Mouse (Mus musculus) ES-Bruce4 (cell line): ENCODE results near the gene Col4a2. TPM values are rescaled to one million over a fixed set of nuclear protein-coding genes. Genes with fewer than 3 reads are reported as not detected.

Source experiments
- H3K27ac ChIP-seq: 2 replicates; pipeline ENCODE4 v1.5.1; 2012; ENCODE audit warnings: low read length, inconsistent platforms; ENCODE audit not compliant: insufficient read depth
- H3K27me3 ChIP-seq: 2 replicates; pipeline ENCODE4 v1.6.1; 2012; ENCODE audit warnings: mild to moderate bottlenecking, low read length, inconsistent platforms; ENCODE audit not compliant: control insufficient read depth, poor library complexity, insufficient read depth, severe bottlenecking
- H3K36me3 ChIP-seq: 2 replicates; pipeline ENCODE4 v1.6.1; 2012; ENCODE audit warnings: inconsistent platforms, mild to moderate bottlenecking, low read length, moderate library complexity; ENCODE audit not compliant: control insufficient read depth, poor library complexity, insufficient read depth, severe bottlenecking
- H3K4me1 ChIP-seq: one replicate; pipeline ENCODE4 v1.8.1; 2011; ENCODE audit warnings: low read length; ENCODE audit not compliant: control insufficient read depth, insufficient read depth
- H3K4me3 ChIP-seq: 2 replicates; pipeline ENCODE4 v1.5.1; 2011; ENCODE audit warnings: low read depth, mild to moderate bottlenecking, low read length
- H3K9ac ChIP-seq: 2 replicates; pipeline ENCODE4 v1.6.1; 2012; ENCODE audit warnings: low read depth, mild to moderate bottlenecking, inconsistent platforms; ENCODE audit not compliant: poor library complexity, severe bottlenecking
- H3K9me3 ChIP-seq: replicated peaks from 2 replicates; pipeline ENCODE4 v1.6.1; 2012; ENCODE audit warnings: mild to moderate bottlenecking, low read length, inconsistent platforms; ENCODE audit not compliant: control insufficient read depth, poor library complexity, insufficient read depth, severe bottlenecking
- CTCF ChIP-seq: IDR thresholded peaks from one replicate; pipeline ENCODE4 v1.8.1; 2011; ENCODE audit warnings: low read depth, low read length
- EP300 ChIP-seq: IDR thresholded peaks from 2 replicates; pipeline ENCODE4 v1.6.1; 2011; ENCODE audit warnings: low read depth, low read length; ENCODE audit not compliant: insufficient read depth
- POLR2A ChIP-seq: IDR thresholded peaks from one replicate; pipeline ENCODE4 v1.8.1; 2011; ENCODE audit warnings: low read length; ENCODE audit not compliant: insufficient read depth
- polyA plus RNA-seq: library from polyadenylated mRNA; stranded (reverse); fragments of >200 nt; gene quantifications from 2 replicates; pipeline ENCODE4 v1.2.4, GENCODE M21; 2011; ENCODE audit warnings: low read depth; ENCODE audit not compliant: missing spikeins, insufficient read depth, insufficient read length

Col4a2 gene
- polyA plus RNA-seq, 1 experiment, result 30.3 TPM

GRCm38 (mm10) chr8:11344459-11344858 lies 31.9 kb downstream of the Col4a2 start:
- Histone ChIP-seq H3K36me3 (no peaks in the 10 kb centered on the region), H3K9me3 (no peaks in the 10 kb centered on the region), H3K27me3 (no peaks in the 10 kb centered on the region), H3K27ac (no peak overlapping the region), H3K9ac (no peak overlapping the region), H3K4me3 (no peak overlapping the region), H3K4me1 (no peaks in the 10 kb centered on the region)
- TF ChIP-seq CTCF, result no peak
- TF ChIP-seq POLR2A, result no peak
- TF ChIP-seq EP300, result no peak

DNA sequence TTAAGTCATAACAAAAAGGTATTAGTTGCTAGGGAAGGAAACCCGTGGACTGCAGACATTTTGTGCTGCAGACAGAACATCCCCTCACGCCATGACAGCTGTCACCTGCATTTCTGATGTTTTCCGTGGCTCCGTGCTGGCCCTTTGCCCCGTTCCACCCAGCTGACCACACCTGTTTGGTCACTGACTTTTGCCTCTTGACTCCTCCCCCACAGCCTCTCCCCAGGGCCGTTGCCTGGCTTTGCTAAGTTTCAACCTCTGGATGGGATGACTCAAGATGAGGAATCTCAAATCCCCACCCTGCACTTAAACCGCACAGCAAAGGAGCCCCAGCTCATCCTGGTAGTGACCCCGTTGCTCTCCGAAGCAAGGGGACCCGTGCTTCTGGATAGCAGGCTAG lies 33.6 kb downstream of the Col4a2 start:
- H3K9ac ChIP-seq, result no peak overlapping the region
- H3K9me3 ChIP-seq, result no peaks in the 10 kb centered on the region
- TF ChIP-seq CTCF, result no peak
- no peak for TF ChIP-seq POLR2A
- TF ChIP-seq EP300, result no peak
- H3K27ac ChIP-seq, result no peak overlapping the region
- no peaks in the 10 kb centered on the region for H3K27me3 ChIP-seq
- no peaks in the 10 kb centered on the region for H3K36me3 ChIP-seq
- no peaks in the 10 kb centered on the region for H3K4me1 ChIP-seq
- no peak overlapping the region for H3K4me3 ChIP-seq

DNA sequence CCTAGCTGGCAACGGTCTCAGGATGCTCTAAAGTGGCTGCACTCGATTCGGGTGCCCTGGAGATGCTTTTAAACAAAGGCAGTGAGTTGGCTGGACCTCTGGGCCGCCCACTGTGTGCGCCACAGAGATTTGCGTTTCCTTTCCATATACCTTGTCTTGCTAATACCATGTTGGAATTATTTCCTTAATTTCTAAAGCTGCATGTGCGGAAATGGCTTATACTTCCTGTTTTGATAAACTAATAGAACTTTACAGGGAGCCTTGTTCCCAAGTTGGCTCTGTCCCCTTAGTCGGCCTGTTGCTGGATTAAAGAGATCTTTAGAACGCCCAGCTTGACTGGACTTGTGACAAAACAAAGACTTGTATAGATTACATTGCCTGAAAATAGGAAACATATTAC lies 35.1 kb downstream of the Col4a2 start:
- Histone ChIP-seq H3K36me3 (no peaks in the 10 kb centered on the region), H3K9me3 (no peaks in the 10 kb centered on the region), H3K9ac (no peak overlapping the region), H3K4me1 (no peaks in the 10 kb centered on the region), H3K4me3 (no peak overlapping the region), H3K27me3 (no peaks in the 10 kb centered on the region), H3K27ac (no peak overlapping the region)
- TF ChIP-seq POLR2A (no peak), CTCF (no peak), EP300 (no peak)

- H3K27me3 ChIP-seq, result no peaks in the 10 kb centered on the region
- no peak for TF ChIP-seq CTCF
- no peak for TF ChIP-seq POLR2A
- TF ChIP-seq EP300, result no peak
- no peak overlapping the region for H3K27ac ChIP-seq
- H3K9me3 ChIP-seq, result no peaks in the 10 kb centered on the region
- H3K4me3 ChIP-seq, result no peak overlapping the region
- H3K36me3 ChIP-seq, result no peaks in the 10 kb centered on the region
- H3K4me1 ChIP-seq, result no peaks in the 10 kb centered on the region
- H3K9ac ChIP-seq, result no peak overlapping the region
These were observed 36.0 kb downstream of the Col4a2 start for GRCm38 (mm10) chr8:11348622-11349021.

- no peak overlapping the region for H3K4me3 ChIP-seq
- TF ChIP-seq CTCF, result no peak
- no peak for TF ChIP-seq POLR2A
- TF ChIP-seq EP300, result no peak
- no peaks in the 10 kb centered on the region for H3K9me3 ChIP-seq
- H3K9ac ChIP-seq, result no peak overlapping the region
- H3K27ac ChIP-seq, result no peak overlapping the region
- no peaks in the 10 kb centered on the region for H3K36me3 ChIP-seq
- no peaks in the 10 kb centered on the region for H3K27me3 ChIP-seq
- no peaks in the 10 kb centered on the region for H3K4me1 ChIP-seq
These were observed 38.8 kb downstream of the Col4a2 start for GRCm38 (mm10) chr8:11351355-11351754.

- TF ChIP-seq CTCF (no peak), EP300 (no peak), POLR2A (no peak)
These were observed 39.9 kb downstream of the Col4a2 start for GRCm38 (mm10) chr8:11352514-11352913.

More at GRCm38 (mm10) chr8:11352514-11352913, 39.9 kb downstream of the Col4a2 start:
- H3K27ac ChIP-seq, result no peak overlapping the region
- H3K9me3 ChIP-seq, result no peaks in the 10 kb centered on the region
- H3K27me3 ChIP-seq, result no peaks in the 10 kb centered on the region
- no peak overlapping the region for H3K4me3 ChIP-seq
- no peaks in the 10 kb centered on the region for H3K36me3 ChIP-seq
- no peaks in the 10 kb centered on the region for H3K4me1 ChIP-seq
- no peak overlapping the region for H3K9ac ChIP-seq
